Mouse (Mus musculus): ENCODE data around the gene Lpp.
"Not testable (repeated sequence)": the region's sequence is repeated elsewhere in the genome, so short reads cannot be mapped to it uniquely, and the experiment has no call there.

The Lpp gene

GRCm38 (mm10) chr16:24973009-24973631 lies 579.8 kb downstream of the Lpp start:
- no peak for DNase-seq (ENCODE audit: low spot score in 2 of 2)

GRCm38 (mm10) chr16:24977771-24978170 lies 584.5 kb downstream of the Lpp start:
- no peak for DNase-seq (ENCODE audit: low spot score in 2 of 2)

GRCm38 (mm10) chr16:24978226-24978625 lies 584.9 kb downstream of the Lpp start:
- no peak for DNase-seq (ENCODE audit: low spot score in 2 of 2)

- no peak for DNase-seq (ENCODE audit: low spot score in 2 of 2)
Observed at GRCm38 (mm10) chr16:24979391-24979790, 586.1 kb downstream of the Lpp start.

- DNase-seq (ENCODE audit: low spot score in 2 of 2): no peak
Observed at GRCm38 (mm10) chr16:24982828-24983227, 589.5 kb downstream of the Lpp start.

GRCm38 (mm10) chr16:24990331-24990730 lies 597.0 kb downstream of the Lpp start:
- DNase-seq (ENCODE audit: low spot score in 2 of 2): peak in 1 of 2 experiments; percentile 62

- DNase-seq (ENCODE audit: low spot score in 2 of 2): peak; percentile 65 to 82
Observed at GRCm38 (mm10) chr16:24991059-24991541, 597.8 kb downstream of the Lpp start.

GRCm38 (mm10) chr16:24991995-24992394 lies 598.7 kb downstream of the Lpp start:
- no peak for DNase-seq (ENCODE audit: low spot score in 2 of 2)

- no peak for DNase-seq (ENCODE audit: low spot score in 2 of 2)
Observed at GRCm38 (mm10) chr16:24992494-24992893, 599.2 kb downstream of the Lpp start.

GRCm38 (mm10) chr16:25010980-25011877 lies 617.9 kb downstream of the Lpp start:
- DNase-seq (ENCODE audit: low spot score in 2 of 2): no peak

GRCm38 (mm10) chr16:25012938-25013337 lies 619.6 kb downstream of the Lpp start:
- no peak for DNase-seq (ENCODE audit: low spot score in 2 of 2)

GRCm38 (mm10) chr16:25016261-25016836 lies 623.0 kb downstream of the Lpp start:
- peak; percentile 92 to 93 for DNase-seq (ENCODE audit: low spot score in 2 of 2)

- DNase-seq (ENCODE audit: low spot score in 2 of 2): no peak
Observed at GRCm38 (mm10) chr16:25017046-25017445, 623.7 kb downstream of the Lpp start.

- not testable (repeated sequence) for DNase-seq (ENCODE audit: low spot score in 2 of 2)
Observed at GRCm38 (mm10) chr16:25021743-25022359, 628.5 kb downstream of the Lpp start.

GRCm38 (mm10) chr16:25024591-25024990 lies 631.3 kb downstream of the Lpp start:
- DNase-seq (ENCODE audit: low spot score in 2 of 2): no peak

GRCm38 (mm10) chr16:25026191-25026590 lies 632.9 kb downstream of the Lpp start:
- no peak for DNase-seq (ENCODE audit: low spot score in 2 of 2)

- no peak for DNase-seq (ENCODE audit: low spot score in 2 of 2)
Observed at GRCm38 (mm10) chr16:25029548-25029947, 636.2 kb downstream of the Lpp start.

- DNase-seq (ENCODE audit: low spot score in 2 of 2): no peak
Observed at GRCm38 (mm10) chr16:25037361-25037760, 644.1 kb downstream of the Lpp start.

GRCm38 (mm10) chr16:25038529-25038928 lies 645.2 kb downstream of the Lpp start:
- no peak for DNase-seq (ENCODE audit: low spot score in 2 of 2)

- peak; percentile 83 to 91 for DNase-seq (ENCODE audit: low spot score in 2 of 2)
Observed at GRCm38 (mm10) chr16:25039904-25040303, 646.6 kb downstream of the Lpp start.

- no peak for DNase-seq (ENCODE audit: low spot score in 2 of 2)
Observed at GRCm38 (mm10) chr16:25041165-25041564, 647.9 kb downstream of the Lpp start.
